In the genomic region with DNA sequence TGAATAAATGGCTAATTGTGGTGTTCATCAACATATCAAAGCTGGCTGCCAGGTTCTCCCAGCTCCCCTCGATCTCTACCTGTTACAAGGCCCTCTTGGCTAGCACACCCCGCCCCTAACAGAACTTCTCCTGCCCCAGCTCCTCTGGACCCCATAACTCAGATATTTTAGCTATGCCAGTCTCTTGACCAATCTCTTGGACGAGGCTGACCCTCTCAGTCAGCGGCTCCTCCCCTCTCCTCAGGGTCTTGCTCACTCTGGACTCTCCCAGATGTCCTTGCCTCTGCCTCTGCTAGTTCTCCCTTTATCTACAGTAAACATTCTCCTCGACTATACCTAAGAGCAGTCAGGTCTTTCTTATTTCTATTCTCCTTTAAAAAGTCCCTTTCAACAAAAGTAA, we compare ENCODE assay signal across 16 mouse cellular contexts. TPM values are rescaled to one million over a fixed set of nuclear protein-coding genes. Genes with fewer than 3 reads are reported as not detected.
DNase-seq lines count a peak whose midpoint lies in the region; ATAC-seq and TF ChIP-seq lines count a peak whose summit lies in the region.
"Had no signal": no experiment of that assay in that cellular context is flagged by ENCODE, and none has a peak within 500 bp of the region (broad histone marks: within the 10 kb centered on the region; RNA-seq: fewer than 3 reads in every experiment).

No protein-coding gene starts in this region.

- 20% methylated on average over 5 of the region's 5 CpGs for WGBS in lung, embryonic 15.5 days
- 51% methylated on average over 5 of the region's 5 CpGs for WGBS in lung, adult 2 months
- WGBS in liver, postnatal 0 days (ENCODE audit: insufficient replicate concordance) = 41% methylated on average over 5 of the region's 5 CpGs

- no peak overlapping the region for H3K4me3 ChIP-seq in lung, embryonic 15.5 days
- H3K4me3 ChIP-seq in lung, adult 2 months (replicated peaks; ENCODE audit: extremely low read depth, low read depth, low read length) = no peak overlapping the region
- peak overlapping the region; percentile 0 for H3K4me3 ChIP-seq in erythroblast, embryonic 14.5 days (replicated peaks)
- H3K4me3 ChIP-seq in liver, postnatal 0 days (ENCODE audit: low read depth, low read length) = no peak overlapping the region
- H3K4me3 ChIP-seq: forebrain, embryonic 10.5 days; layer of hippocampus, adult 2 months; midbrain, embryonic 15.5 days; neural tube, embryonic 12.5 days had no signal

- peak overlapping the region; percentile 35 for H3K27ac ChIP-seq in lung, embryonic 15.5 days
- peak overlapping the region; percentile 57; the same call in 1 of the 2 replicates for H3K27ac ChIP-seq in liver, postnatal 0 days (ENCODE audit: low read depth)
- H3K27ac ChIP-seq: forebrain, embryonic 10.5 days; hindbrain, embryonic 14.5 days; layer of hippocampus, adult 2 months; macrophage; midbrain, embryonic 15.5 days; neural tube, embryonic 12.5 days had no signal

- 0 out of 2 replicates have a peak, but pooled peaks have one; percentile 69 for ATAC-seq in lung, embryonic 15.5 days (ENCODE audit: borderline replicate concordance, extremely low read depth, low FRiP score, low TSS enrichment)
- peak; percentile 66 for ATAC-seq in liver, postnatal 0 days

- no peak overlapping the region for H3K9ac ChIP-seq in lung, embryonic 15.5 days
- no peak overlapping the region; the same call in 1 of the 2 replicates for H3K9ac ChIP-seq in liver, postnatal 0 days (replicated peaks)
- H3K9ac ChIP-seq: hindbrain, embryonic 14.5 days; midbrain, embryonic 15.5 days; neural tube, embryonic 12.5 days had no signal

- H3K4me2 ChIP-seq in lung, embryonic 15.5 days = no peak overlapping the region
- H3K4me2 ChIP-seq in liver, postnatal 0 days (ENCODE audit: low read depth, low read length) = 0 out of 2 replicates have a peak overlapping the region, but pooled peaks have one; percentile 4
- H3K4me2 ChIP-seq: hindbrain, embryonic 14.5 days; midbrain, embryonic 15.5 days; neural tube, embryonic 12.5 days had no signal

- no peak for TF ChIP-seq POLR2A in lung, adult 2 months (IDR thresholded peaks at IDR 0.05; ENCODE audit: borderline replicate concordance, extremely low read depth, low read depth, low read length)

- peak; percentile 86 for DNase-seq in heart, adult 11 months
- no peak for DNase-seq in heart, postnatal 4 days
- DNase-seq in lung, adult 2 months = no peak
- DNase-seq in liver, postnatal 0 days = no peak
- no peak for DNase-seq in layer of hippocampus, adult 9-10 months (ENCODE audit: low spot score)
- DNase-seq in right cerebral cortex, postnatal 10 days (ENCODE audit: low spot score in 2 of 2) = no peak

- H3K9me3 ChIP-seq in lung, embryonic 15.5 days = no peaks in the 10 kb centered on the region
- H3K9me3 ChIP-seq in erythroblast, embryonic 14.5 days (ENCODE audit: control insufficient read depth, low read length) = no peaks in the 10 kb centered on the region
- no peaks in the 10 kb centered on the region for H3K9me3 ChIP-seq in liver, postnatal 0 days (ENCODE audit: low read length)
- H3K9me3 ChIP-seq: forebrain, embryonic 10.5 days; G1E; midbrain, embryonic 15.5 days; neural tube, embryonic 12.5 days had no signal

- no peak for TF ChIP-seq CTCF in lung, adult 2 months (IDR thresholded peaks at IDR 0.05; ENCODE audit: insufficient read depth, low read length)
- TF ChIP-seq CTCF in liver, postnatal 0 days (IDR thresholded peaks at IDR 0.05; ENCODE audit: low read depth) = no peak

- H3K27me3 ChIP-seq in lung, embryonic 15.5 days = no peaks in the 10 kb centered on the region
- peaks cover 32% of the 10 kb centered on the region for H3K27me3 ChIP-seq in erythroblast, embryonic 14.5 days (ENCODE audit: control insufficient read depth)
- H3K27me3 ChIP-seq in liver, postnatal 0 days (ENCODE audit: insufficient read depth, low read length) = no peaks in the 10 kb centered on the region
- H3K27me3 ChIP-seq: midbrain, embryonic 15.5 days; neural tube, embryonic 12.5 days had no signal

- TF ChIP-seq EP300 in liver, postnatal 0 days (IDR thresholded peaks at IDR 0.05; ENCODE audit: low read depth) = no peak

- H3K36me3 ChIP-seq in lung, embryonic 15.5 days = no peaks in the 10 kb centered on the region
- H3K36me3 ChIP-seq in erythroblast, embryonic 14.5 days (ENCODE audit: control insufficient read depth) = no peaks in the 10 kb centered on the region
- H3K36me3 ChIP-seq in liver, postnatal 0 days (replicated peaks; ENCODE audit: insufficient read depth, low read length) = no peaks in the 10 kb centered on the region
- H3K36me3 ChIP-seq: forebrain, embryonic 10.5 days; G1E; midbrain, embryonic 15.5 days; neural tube, embryonic 12.5 days had no signal

- peaks cover 5% of the 10 kb centered on the region; the same call in 1 of the 2 replicates for H3K4me1 ChIP-seq in lung, embryonic 15.5 days
- H3K4me1 ChIP-seq in lung, adult 2 months (ENCODE audit: control insufficient read depth, insufficient read depth, low read length) = no peaks in the 10 kb centered on the region
- peaks cover 37% of the 10 kb centered on the region for H3K4me1 ChIP-seq in erythroblast, embryonic 14.5 days (ENCODE audit: control insufficient read depth)
- H3K4me1 ChIP-seq in liver, postnatal 0 days (ENCODE audit: insufficient read depth) = peaks cover 3% of the 10 kb centered on the region; the same call in 1 of the 2 replicates
- H3K4me1 ChIP-seq: midbrain, embryonic 15.5 days; neural tube, embryonic 12.5 days had no signal

RNA-seq across cellular contexts. Expression of gene Rps3, which starts 17.1 kb away (rescaled TPM):
- total RNA-seq in heart, postnatal 4 days (2021) = 100 to 1,000 TPM; 440 to 487 TPM
- polyA plus RNA-seq in lung, embryonic 15.5 days (2015; fragmentation: Nextera tagmentation; extraction: Ambion mirVana) = 777 and 836 TPM in 2 replicates
- 206 and 308 TPM in 2 replicates for polyA plus RNA-seq in lung, adult 2 months (2012; rRNA removed)
- polyA plus RNA-seq in erythroblast, embryonic 14.5 days (2012) = 40.9 and 83.1 TPM in 2 replicates
- polyA plus RNA-seq in liver, postnatal 0 days (2015; fragmentation: Nextera tagmentation; extraction: Ambion mirVana) = 472 TPM in 2 replicates

RNA-seq across cellular contexts. Expression of gene Arrb1, which starts 34.6 kb away (rescaled TPM):
- total RNA-seq in heart, postnatal 4 days (2021) = 10 to 100 TPM; 31.0 to 32.5 TPM
- polyA plus RNA-seq in lung, embryonic 15.5 days (2015; fragmentation: Nextera tagmentation; extraction: Ambion mirVana) = 16.1 and 17.5 TPM in 2 replicates
- 131 and 161 TPM in 2 replicates for polyA plus RNA-seq in lung, adult 2 months (2012; rRNA removed)
- 28.5 and 33.1 TPM in 2 replicates for polyA plus RNA-seq in erythroblast, embryonic 14.5 days (2012)
- polyA plus RNA-seq in liver, postnatal 0 days (2015; fragmentation: Nextera tagmentation; extraction: Ambion mirVana) = 20.1 and 21.8 TPM in 2 replicates

RNA-seq across cellular contexts. Expression of gene Klhl35, which starts 34.9 kb away (rescaled TPM):
- total RNA-seq in heart, postnatal 4 days (2021) = 1 to 10 TPM; 1.3 to 1.4 TPM
- 0.80 and 0.94 TPM in 2 replicates for polyA plus RNA-seq in lung, embryonic 15.5 days (2015; fragmentation: Nextera tagmentation; extraction: Ambion mirVana)
- 0.80 and 0.89 TPM in 2 replicates for polyA plus RNA-seq in lung, adult 2 months (2012; rRNA removed)
- not detected in 2 replicates for polyA plus RNA-seq in erythroblast, embryonic 14.5 days (2012)
- polyA plus RNA-seq in liver, postnatal 0 days (2015; fragmentation: Nextera tagmentation; extraction: Ambion mirVana) = 0.35 and 0.37 TPM in 2 replicates
- total RNA-seq: G1E had no signal
- polyA plus RNA-seq: C2C12, G1E, macrophage had no signal
